Mouse (Mus musculus): ENCODE data around the gene Egr4.
A peak's percentile ranks its signal among the peaks of the same experiment; 100 is the strongest.

GRCm38 (mm10) chr6:85513531-85513910 is at the start of gene Egr4:
- TF ChIP-seq CTCF (IDR thresholded peaks at IDR 0.05; ENCODE audit: insufficient read depth, low read depth, low read length) = no peak
- TF ChIP-seq POLR2A (IDR thresholded peaks at IDR 0.05; ENCODE audit: insufficient read depth, low read depth, low read length) = peak; percentile 50; the same call in 1 of the 2 replicates

All from olfactory bulb, adult 2 months (tissue).